Mouse (Mus musculus): Measurements from ENCODE around the gene Neurog1.

GRCm38 (mm10) chr13:56283321-56283720 lies 31.4 kb upstream of the Neurog1 start:
- no peak for TF ChIP-seq POLR2A (IDR thresholded peaks at IDR 0.05; ENCODE audit: low read depth, low read length)
- TF ChIP-seq CTCF (IDR thresholded peaks at IDR 0.05; ENCODE audit: borderline replicate concordance, insufficient read depth, low read length): no peak

Measured in embryonic fibroblast, embryonic 13.5 days (primary cell).